Mouse (Mus musculus) embryonic stem cell, embryonic (primary cell): ENCODE results near the gene H2afj.

Source experiments
- CTCF ChIA-PET, 4 experiments: fragments of 300-600 bp in 2 of 4; fragments of 350-600 bp in 2 of 4; sonication (Branson Sonifier 250); formaldehyde crosslinking; loops; one replicate each; lab custom pipeline; 2022; ENCODE audit warnings: inconsistent platforms in 2 of 4; lab: Charles Lee
- POLR2A ChIA-PET, 4 experiments: fragments of 300-600 bp in 2 of 4; fragments of 350-600 bp in 2 of 4; sonication (Branson Sonifier 250); formaldehyde crosslinking; loops; one replicate each; lab custom pipeline; 2022; ENCODE audit warnings: antibody characterized with exemption in 4 of 4, inconsistent platforms in 1 of 4; lab: Charles Lee

The H2afj gene

GRCm38 (mm10) chr6:136821086-136821485 lies 13.0 kb downstream of the H2afj start:
- POLR2A ChIA-PET: interaction anchor here in 3 of 4 experiments (2.4 to 14.0 kb wide), 7 partner anchors 7 to 17 kb away, joined by 9 to 268 read pairs (median 55); partner anchors contain the start of genes Hist4h4 (in 3 of the 3), H2afj (in 2 of the 3), BC049715 (in 1 of the 3) and Wbp11 (in 1 of the 3)
- CTCF ChIA-PET: interaction anchor here in 1 of 4 experiments (0.6 kb wide), 1 partner anchor 14 kb away, joined by 3 read pairs; no protein-coding TSS in a partner anchor

- ChIA-PET POLR2A (interaction anchor here in 3 of 4 experiments (1.0 to 14.0 kb wide), 8 partner anchors 8 to 21 kb away, joined by 3 to 268 read pairs (median 4); partner anchors contain the start of genes Hist4h4 (in 3 of the 3) and H2afj (in 2 of the 3)), CTCF (no interaction called here)
Observed at GRCm38 (mm10) chr6:136824987-136825386, 16.9 kb downstream of the H2afj start.

- CTCF ChIA-PET: no interaction called here
Observed at GRCm38 (mm10) chr6:136827116-136827515, 19.1 kb downstream of the H2afj start.

GRCm38 (mm10) chr6:136827516-136827880 lies 19.5 kb downstream of the H2afj start, which contains the start of gene BC049715:
BC049715 (plus strand) TSS chr6:136827626.
- POLR2A ChIA-PET: interaction anchor here (0.6 to 18.5 kb wide), 54 partner anchors 8 to 405 kb away, joined by 3 to 441 read pairs (median 4); partner anchors contain the start of genes H2afj (in 4 of the 4), Hist4h4 (in 3 of the 4) and Rerg (in 1 of the 4)
- CTCF ChIA-PET: interaction anchor here in 1 of 4 experiments (1.0 kb wide), 2 partner anchors 20 to 23 kb away, joined by 3 to 6 read pairs; partner anchors contain the start of gene Hist4h4

More at GRCm38 (mm10) chr6:136827116-136827515, 19.1 kb downstream of the H2afj start:
- POLR2A ChIA-PET: interaction anchor here (0.6 to 18.5 kb wide), 28 partner anchors 9 to 343 kb away, joined by 3 to 441 read pairs (median 8); partner anchors contain the start of genes H2afj (in 4 of the 4), Hist4h4 (in 3 of the 4) and Rerg (in 1 of the 4)

GRCm38 (mm10) chr6:136827881-136828561 lies 20.0 kb downstream of the H2afj start, which contains the start of gene Wbp11:
Wbp11 (minus strand) TSS chr6:136828233.
- POLR2A ChIA-PET: interaction anchor here (0.6 to 18.5 kb wide), 60 partner anchors 8 to 522 kb away, joined by 3 to 441 read pairs (median 4); partner anchors contain the start of genes H2afj (in 4 of the 4), Hist4h4 (in 3 of the 4) and Rerg (in 1 of the 4)
- CTCF ChIA-PET: interaction anchor here in 1 of 4 experiments (1.0 kb wide), 2 partner anchors 20 to 24 kb away, joined by 3 to 6 read pairs; partner anchors contain the start of gene Hist4h4

GRCm38 (mm10) chr6:136828681-136829080 lies 20.6 kb downstream of the H2afj start:
- ChIA-PET CTCF (interaction anchor here in 1 of 4 experiments (1.0 kb wide), 2 partner anchors 19 to 25 kb away, joined by 3 to 6 read pairs; partner anchors contain the start of gene Hist4h4), POLR2A (interaction anchor here (0.6 to 18.5 kb wide), 43 partner anchors 9 to 523 kb away, joined by 3 to 441 read pairs (median 6); partner anchors contain the start of genes H2afj (in 4 of the 4), Hist4h4 (in 3 of the 4) and Rerg (in 1 of the 4))

- CTCF ChIA-PET: interaction anchor here in 2 of 4 experiments (0.9 to 1.8 kb wide), 6 partner anchors 16 to 149 kb away, joined by 3 to 8 read pairs (median 5); partner anchors contain the start of gene Hist4h4 (in 1 of the 2)
- POLR2A ChIA-PET: interaction anchor here (0.7 to 18.5 kb wide), 19 partner anchors 9 to 80 kb away, joined by 3 to 441 read pairs (median 5); partner anchors contain the start of genes Hist4h4 (in 4 of the 4) and H2afj (in 3 of the 4)
Observed at GRCm38 (mm10) chr6:136831712-136832111, 23.7 kb downstream of the H2afj start.

GRCm38 (mm10) chr6:136835352-136835751 lies 27.3 kb downstream of the H2afj start, which contains the start of gene Smco3:
Smco3 (minus strand) TSS chr6:136835452.
- CTCF ChIA-PET: interaction anchor here in 2 of 4 experiments (0.6 to 1.1 kb wide), 2 partner anchors 12 to 1051 kb away, joined by 3 to 7 read pairs; no protein-coding TSS in a partner anchor
- POLR2A ChIA-PET: interaction anchor here in 3 of 4 experiments (0.9 to 18.5 kb wide), 6 partner anchors 9 to 31 kb away, joined by 3 to 441 read pairs (median 37); partner anchors contain the start of genes Hist4h4 (in 3 of the 3) and H2afj (in 2 of the 3)

- POLR2A ChIA-PET: interaction anchor here in 2 of 4 experiments (1.8 to 18.5 kb wide), 3 partner anchors 10 to 33 kb away, joined by 13 to 441 read pairs (median 19); partner anchors contain the start of genes Hist4h4 (in 2 of the 2), BC049715 (in 1 of the 2), H2afj (in 1 of the 2) and Wbp11 (in 1 of the 2)
Observed at GRCm38 (mm10) chr6:136837323-136837722, 29.3 kb downstream of the H2afj start.

GRCm38 (mm10) chr6:136844903-136845302 lies 36.9 kb downstream of the H2afj start:
- ChIA-PET POLR2A (interaction anchor here in 2 of 4 experiments (0.9 to 18.5 kb wide), 3 partner anchors 10 to 41 kb away, joined by 3 to 441 read pairs (median 9); partner anchors contain the start of genes Hist4h4 (in 2 of the 2), H2afj (in 1 of the 2) and Smco3 (in 1 of the 2)), CTCF (no interaction called here)

More at GRCm38 (mm10) chr6:136837323-136837722, 29.3 kb downstream of the H2afj start:
- CTCF ChIA-PET: no interaction called here

GRCm38 (mm10) chr6:136845706-136846480 lies 37.8 kb downstream of the H2afj start:
- POLR2A ChIA-PET: interaction anchor here in 2 of 4 experiments (2.0 to 3.4 kb wide), 3 partner anchors 42 kb away, joined by 9 to 36 read pairs (median 22); partner anchors contain the start of gene Hist4h4 (in 2 of the 2)
- CTCF ChIA-PET: interaction anchor here in 2 of 4 experiments (0.7 to 2.3 kb wide), 2 partner anchors 11 to 124 kb away, joined by 4 to 17 read pairs; partner anchors contain the start of gene Art4 (in 1 of the 2)

GRCm38 (mm10) chr6:136847267-136847666 lies 39.2 kb downstream of the H2afj start:
- ChIA-PET POLR2A (interaction anchor here (0.6 to 3.4 kb wide), 11 partner anchors 9 to 139 kb away, joined by 3 to 36 read pairs (median 5); partner anchors contain the start of genes Hist4h4 (in 3 of the 4), H2afj (in 2 of the 4), BC049715 (in 1 of the 4) and Wbp11 (in 1 of the 4)), CTCF (interaction anchor here (0.9 to 2.3 kb wide), 24 partner anchors 8 to 149 kb away, joined by 3 to 17 read pairs (median 4); partner anchors contain the start of genes Art4 (in 2 of the 4), Hist4h4 (in 1 of the 4), Smco3 (in 1 of the 4) and Wbp11 (in 1 of the 4))

- CTCF ChIA-PET: interaction anchor here (0.6 to 2.3 kb wide), 34 partner anchors 8 to 844 kb away, joined by 3 to 17 read pairs (median 4); partner anchors contain the start of genes Art4 (in 2 of the 4), Hist4h4 (in 1 of the 4), Smco3 (in 1 of the 4) and Wbp11 (in 1 of the 4)
- POLR2A ChIA-PET: interaction anchor here (0.6 to 3.4 kb wide), 13 partner anchors 8 to 139 kb away, joined by 3 to 36 read pairs (median 5); partner anchors contain the start of genes Hist4h4 (in 3 of the 4), BC049715 (in 2 of the 4), H2afj (in 2 of the 4) and Wbp11 (in 1 of the 4)
Observed at GRCm38 (mm10) chr6:136847790-136848189, 39.7 kb downstream of the H2afj start.

GRCm38 (mm10) chr6:136848399-136848798 lies 40.4 kb downstream of the H2afj start:
- ChIA-PET CTCF (interaction anchor here (0.6 to 2.3 kb wide), 31 partner anchors 8 to 843 kb away, joined by 3 to 17 read pairs (median 4); partner anchors contain the start of genes Art4 (in 2 of the 4), Hist4h4 (in 1 of the 4), Smco3 (in 1 of the 4) and Wbp11 (in 1 of the 4)), POLR2A (interaction anchor here (0.8 to 3.4 kb wide), 10 partner anchors 17 to 138 kb away, joined by 3 to 36 read pairs (median 4); partner anchors contain the start of genes Hist4h4 (in 3 of the 4), BC049715 (in 2 of the 4), H2afj (in 1 of the 4) and Wbp11 (in 1 of the 4))

GRCm38 (mm10) chr6:136848971-136849370 lies 40.9 kb downstream of the H2afj start:
- ChIA-PET CTCF (no interaction called here), POLR2A (interaction anchor here in 3 of 4 experiments (1.0 to 3.4 kb wide), 4 partner anchors 45 kb away, joined by 6 to 36 read pairs (median 23); partner anchors contain the start of gene Hist4h4 (in 3 of the 3))
